Mouse (Mus musculus): Measurements from ENCODE around the gene Fbll1.
"Not testable (repeated sequence)": the region's sequence is repeated elsewhere in the genome, so short reads cannot be mapped to it uniquely, and the experiment has no call there.

GRCm38 (mm10) chr11:35840806-35841205, 42.1 kb upstream of the Fbll1 start:
- peak; percentile 58; the same call in 1 of the 2 replicates for TF ChIP-seq EP300 (IDR thresholded peaks at IDR 0.05; ENCODE audit: insufficient read depth, low read depth, low read length)
- not testable (repeated sequence) for TF ChIP-seq POLR2A (IDR thresholded peaks at IDR 0.05; ENCODE audit: insufficient read depth, low read length); CTCF (IDR thresholded peaks at IDR 0.05; ENCODE audit: low read depth, low read length)
